8 mouse cellular contexts compared by ENCODE assay signal in the genomic region with DNA sequence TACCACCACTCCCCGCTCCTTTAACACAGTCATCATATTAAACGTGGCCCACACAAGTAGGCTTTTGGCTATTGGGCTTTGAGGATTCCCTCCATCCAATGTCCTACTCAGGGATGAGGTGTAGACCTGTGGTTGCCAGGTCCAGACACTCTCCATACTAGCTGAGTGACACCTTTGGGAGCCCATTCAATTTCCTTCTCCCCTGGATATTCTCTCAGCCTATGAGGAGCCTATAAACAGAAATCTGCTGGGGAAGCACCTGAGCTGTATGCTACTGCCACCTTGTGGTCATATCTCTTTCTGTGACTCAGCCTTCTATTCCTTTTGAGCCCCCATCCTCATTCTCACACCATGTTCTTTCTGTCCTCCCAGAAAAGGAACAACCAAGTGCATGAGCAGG.
DNase-seq lines count a peak whose midpoint lies in the region; ATAC-seq and TF ChIP-seq lines count a peak whose summit lies in the region.

No protein-coding gene starts in this region.

- H3K79me2 ChIP-seq in liver, adult 2 months (ENCODE audit: control insufficient read depth, insufficient read depth, low read length), result no peaks in the 10 kb centered on the region

- no peak for ATAC-seq in liver, embryonic 11.5 days (replicated peaks; ENCODE audit: low FRiP score)
- ATAC-seq in hematopoietic stem cell, adult 5-6 weeks (replicated peaks in 1 of 2; ENCODE audit: insufficient read depth in 1 of 2, low FRiP score in 2 of 2, low TSS enrichment in 1 of 2, low read depth in 1 of 2, poor library complexity in 2 of 2, severe bottlenecking in 2 of 2), result peak; percentile 53 to 83; a peak in 3 of 4 replicates
- peak; percentile 61 for ATAC-seq in midbrain, embryonic 15.5 days (replicated peaks)
- ATAC-seq in erythroid progenitor cell, adult 5-6 weeks (replicated peaks; ENCODE audit: low FRiP score, poor library complexity, severe bottlenecking), result no peak
- ATAC-seq in monocyte, adult 5-6 weeks (replicated peaks; ENCODE audit: insufficient number of reproducible peaks, low FRiP score, low TSS enrichment, poor library complexity, severe bottlenecking), result no peak

- no peak overlapping the region for H3K9ac ChIP-seq in liver, adult 2 months (ENCODE audit: low read depth, low read length)
- no peak overlapping the region for H3K9ac ChIP-seq in liver, embryonic 11.5 days (ENCODE audit: low read depth, low read length)
- H3K9ac ChIP-seq in midbrain, embryonic 15.5 days, result no peak overlapping the region

- no peak for DNase-seq in liver, adult 2 months (ENCODE audit: extremely low read depth, low read depth, low spot score)
- no peak for DNase-seq in liver, embryonic 11.5 days (ENCODE audit: low spot score)
- peak; percentile 31 for DNase-seq in brain, adult 2 months (ENCODE audit: low read depth, low spot score)
- DNase-seq in yolk sac, embryonic 10.5 days (ENCODE audit: low spot score), result no peak

- no peaks in the 10 kb centered on the region for H3K36me3 ChIP-seq in liver, adult 2 months (ENCODE audit: control insufficient read depth, insufficient read depth, low read length)
- no peaks in the 10 kb centered on the region for H3K36me3 ChIP-seq in liver, embryonic 11.5 days (ENCODE audit: control insufficient read depth, insufficient read depth, low read length)
- no peaks in the 10 kb centered on the region for H3K36me3 ChIP-seq in midbrain, embryonic 15.5 days (replicated peaks)

- H3K4me3 ChIP-seq in liver, adult 2 months (ENCODE audit: insufficient read depth, low read depth, low read length), result no peak overlapping the region
- H3K4me3 ChIP-seq in liver, embryonic 11.5 days (ENCODE audit: low read depth, low read length), result no peak overlapping the region
- no peak overlapping the region for H3K4me3 ChIP-seq in midbrain, embryonic 15.5 days

- 87% methylated on average over 2 of the region's 2 CpGs for WGBS in liver, adult 2 months
- 84% methylated on average over 2 of the region's 2 CpGs for WGBS in liver, embryonic 11.5 days
- WGBS in midbrain, embryonic 15.5 days, result 92% methylated on average over 2 of the region's 2 CpGs

- no peak overlapping the region for H3K27ac ChIP-seq in liver, adult 2 months (replicated peaks; ENCODE audit: insufficient read depth, low read depth, low read length)
- H3K27ac ChIP-seq in liver, embryonic 11.5 days (ENCODE audit: low read depth, low read length), result no peak overlapping the region
- no peak overlapping the region for H3K27ac ChIP-seq in midbrain, embryonic 15.5 days

- TF ChIP-seq POLR2A in liver, adult 2 months (IDR thresholded peaks at IDR 0.05; ENCODE audit: extremely low read depth, insufficient read depth, low read length), result no peak

- H3K27me3 ChIP-seq in liver, adult 2 months (ENCODE audit: control insufficient read depth, insufficient read depth, low read length), result no peaks in the 10 kb centered on the region
- H3K27me3 ChIP-seq in liver, embryonic 11.5 days (replicated peaks; ENCODE audit: control insufficient read depth, insufficient read depth, low read length), result no peaks in the 10 kb centered on the region
- no peaks in the 10 kb centered on the region for H3K27me3 ChIP-seq in midbrain, embryonic 15.5 days (replicated peaks)

- no peaks in the 10 kb centered on the region for H3K4me1 ChIP-seq in liver, adult 2 months (ENCODE audit: control insufficient read depth, insufficient read depth, low read length)
- H3K4me1 ChIP-seq in liver, embryonic 11.5 days (replicated peaks; ENCODE audit: control insufficient read depth, insufficient read depth, low read length), result no peaks in the 10 kb centered on the region
- peaks cover 4% of the 10 kb centered on the region; the same call in 1 of the 2 replicates for H3K4me1 ChIP-seq in midbrain, embryonic 15.5 days

- TF ChIP-seq CTCF in liver, adult 2 months (IDR thresholded peaks at IDR 0.05; ENCODE audit: low read depth, low read length), result peak; percentile 31

- H3K9me3 ChIP-seq in liver, embryonic 11.5 days (ENCODE audit: control insufficient read depth, low read length), result no peaks in the 10 kb centered on the region
- no peaks in the 10 kb centered on the region for H3K9me3 ChIP-seq in midbrain, embryonic 15.5 days

- no peak overlapping the region for H3K4me2 ChIP-seq in liver, embryonic 11.5 days
- H3K4me2 ChIP-seq in midbrain, embryonic 15.5 days, result no peak overlapping the region

Comparison
In these comparisons a context has a peak if more than half of its experiments do, and no peak if none do; other contexts are left out.
1. ATAC-seq: peak in hematopoietic stem cell, adult 5-6 weeks (2 of 2) and midbrain, embryonic 15.5 days (single experiment); none in liver, embryonic 11.5 days (single experiment), erythroid progenitor cell, adult 5-6 weeks (single experiment) and monocyte, adult 5-6 weeks (single experiment).